Mouse (Mus musculus) midbrain, embryonic 14.5 days (tissue): ENCODE data around the gene Crabp1. TPM values are rescaled to one million over a fixed set of nuclear protein-coding genes. Genes with fewer than 3 reads are reported as not detected.
A peak's percentile ranks its signal among the peaks of the same experiment; 100 is the strongest.

ENCODE experiments used
- ATAC-seq: fragments of 200-750 bp; cut with Nextera tagmentation; 2 replicates; pipeline ENCODE4 v1.8.0; 2017; ENCODE audit warnings: moderate number of reproducible peaks, moderate library complexity; ENCODE audit not compliant: low FRiP score, low TSS enrichment
- DNase-seq: peaks from one replicate; pipeline ENCODE4 v3.0.0-alpha.2; 2015
- H3K27ac ChIP-seq: fragments of 300-500 bp; sonication (generic); replicated peaks from 2 replicates; pipeline ENCODE4 v1.5.1; 2014; ENCODE audit warnings: mild to moderate bottlenecking, low read depth, low read length, moderate library complexity
- H3K27me3 ChIP-seq: fragments of 300-500 bp; sonication (generic); 2 replicates; pipeline ENCODE4 v1.6.1; 2014; ENCODE audit warnings: low read length, control low read depth, mixed read lengths; ENCODE audit not compliant: control insufficient read depth, insufficient read depth
- H3K36me3 ChIP-seq: fragments of 300-500 bp; sonication (generic); 2 replicates; pipeline ENCODE4 v1.6.1; 2014; ENCODE audit warnings: low read length, control low read depth; ENCODE audit not compliant: control insufficient read depth, insufficient read depth
- H3K4me1 ChIP-seq: fragments of 300-500 bp; sonication (generic); 2 replicates; pipeline ENCODE4 v1.6.1; 2014; ENCODE audit warnings: mild to moderate bottlenecking, antibody characterized with exemption, low read length, control low read depth; ENCODE audit not compliant: control insufficient read depth, insufficient read depth
- H3K4me2 ChIP-seq: fragments of 300-500 bp; sonication (generic); 2 replicates; pipeline ENCODE4 v1.6.1; 2014; ENCODE audit warnings: mild to moderate bottlenecking, low read length, moderate library complexity
- H3K4me3 ChIP-seq: fragments of 300-500 bp; sonication (generic); replicated peaks from 2 replicates; pipeline ENCODE4 v1.5.1; 2014; ENCODE audit warnings: low read depth, low read length
- H3K9ac ChIP-seq: fragments of 300-500 bp; sonication (generic); replicated peaks from 2 replicates; pipeline ENCODE4 v1.6.1; 2014; ENCODE audit warnings: mild to moderate bottlenecking, low read length, moderate library complexity
- H3K9me3 ChIP-seq: fragments of 300-500 bp; sonication (generic); 2 replicates; pipeline ENCODE4 v1.6.1; 2016; ENCODE audit warnings: low read length, control low read depth, mixed read lengths; ENCODE audit not compliant: control insufficient read depth
- WGBS: fragments of 180-500 bp; shearing (Covaris S2); extraction: QIAGEN DNeasy Blood & Tissue Kit; methylation state at CpG from one replicate; pipeline ENCODE4 v1.1.7; 2014; 5-methylcytosine and 5-hydroxymethylcytosine counted together
- polyA plus RNA-seq: library from polyadenylated mRNA; unstranded; fragments of >200 nt; fragmentation: Nextera tagmentation; extraction: Ambion mirVana; gene quantifications from 2 replicates; pipeline ENCODE4 v1.2.1, GENCODE M21; 2014

Crabp1 gene
- polyA plus RNA-seq, 1 experiment from 2014 or later, result 35.1 TPM

GRCm38 (mm10) chr9:54752944-54753295 is 11.6 kb upstream of the Crabp1 start:
- H3K4me1 ChIP-seq, result peaks cover 9% of the 10 kb centered on the region
- no peak overlapping the region for H3K27ac ChIP-seq

GRCm38 (mm10) chr9:54759592-54759991 is 5.0 kb upstream of the Crabp1 start:
- peaks cover 4% of the 10 kb centered on the region for H3K4me1 ChIP-seq
- no peaks in the 10 kb centered on the region for H3K36me3 ChIP-seq
- H3K4me2 ChIP-seq, result no peak overlapping the region
- no peak overlapping the region for H3K4me3 ChIP-seq
- DNase-seq (no peak), ATAC-seq (no peak)
- H3K27me3 ChIP-seq, result peaks cover 20% of the 10 kb centered on the region
- H3K27ac ChIP-seq, result no peak overlapping the region
- no peak overlapping the region for H3K9ac ChIP-seq
- no peaks in the 10 kb centered on the region for H3K9me3 ChIP-seq
- 12% methylated on average over 6 of the region's 6 CpGs for WGBS

More at GRCm38 (mm10) chr9:54752944-54753295, 11.6 kb upstream of the Crabp1 start:
- no peaks in the 10 kb centered on the region for H3K36me3 ChIP-seq
- peak overlapping the region; percentile 11; the same call in 1 of the 2 replicates for H3K4me2 ChIP-seq
- no peak for DNase-seq
- ATAC-seq, result no peak
- no peak overlapping the region for H3K9ac ChIP-seq
- no peaks in the 10 kb centered on the region for H3K9me3 ChIP-seq
- no peak overlapping the region for H3K4me3 ChIP-seq
- WGBS, result 46% methylated on average over 11 of the region's 11 CpGs
- H3K27me3 ChIP-seq, result no peaks in the 10 kb centered on the region

DNA sequence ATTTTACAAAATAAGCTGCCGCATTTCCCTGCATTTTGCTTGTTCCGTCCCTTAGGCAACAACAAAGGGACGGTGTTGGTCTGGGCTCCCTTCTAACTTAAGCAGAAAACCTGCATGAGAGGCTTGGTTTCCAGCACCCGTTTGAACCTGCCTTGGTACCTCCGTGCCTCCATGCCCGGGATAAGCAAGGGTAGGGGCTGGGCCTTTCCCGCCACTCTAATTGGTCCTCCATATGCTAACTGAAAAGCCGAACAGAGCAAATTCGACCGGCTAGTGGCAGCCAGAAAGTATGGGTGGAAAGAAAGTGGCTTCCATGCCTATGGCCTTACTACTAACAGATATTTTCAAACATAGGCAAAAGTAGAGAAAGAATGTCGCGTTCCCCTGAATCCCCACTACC is 457 bp upstream of the Crabp1 start:
- H3K36me3 ChIP-seq, result no peaks in the 10 kb centered on the region
- H3K27me3 ChIP-seq, result peaks cover 43% of the 10 kb centered on the region
- DNase-seq (no peak), ATAC-seq (no peak)
- no peak overlapping the region for H3K27ac ChIP-seq
- H3K9me3 ChIP-seq, result no peaks in the 10 kb centered on the region
- peak overlapping the region; percentile 59; the same call in 1 of the 2 replicates for H3K4me2 ChIP-seq
- H3K4me1 ChIP-seq, result peaks cover 17% of the 10 kb centered on the region
- H3K9ac ChIP-seq, result no peak overlapping the region
- peak overlapping the region; percentile 37; the same call in 1 of the 2 replicates for H3K4me3 ChIP-seq
- 20% methylated on average over 12 of the region's 12 CpGs for WGBS

- H3K27ac ChIP-seq, result no peak overlapping the region
- peaks cover 15% of the 10 kb centered on the region for H3K4me1 ChIP-seq
- peaks cover 43% of the 10 kb centered on the region for H3K27me3 ChIP-seq
- WGBS, result under 1% methylated on average over 41 of the region's 41 CpGs
- H3K9ac ChIP-seq, result peak overlapping the region; percentile 1; the same call in 1 of the 2 replicates
- peak overlapping the region; percentile 59 for H3K4me2 ChIP-seq
- ATAC-seq, result no peak
- no peaks in the 10 kb centered on the region for H3K9me3 ChIP-seq
- DNase-seq, result peak; percentile 60
- H3K36me3 ChIP-seq, result no peaks in the 10 kb centered on the region
- H3K4me3 ChIP-seq, result peak overlapping the region; percentile 37
Measured at GRCm38 (mm10) chr9:54765336-54766085, 963 bp downstream of the Crabp1 start.

DNA sequence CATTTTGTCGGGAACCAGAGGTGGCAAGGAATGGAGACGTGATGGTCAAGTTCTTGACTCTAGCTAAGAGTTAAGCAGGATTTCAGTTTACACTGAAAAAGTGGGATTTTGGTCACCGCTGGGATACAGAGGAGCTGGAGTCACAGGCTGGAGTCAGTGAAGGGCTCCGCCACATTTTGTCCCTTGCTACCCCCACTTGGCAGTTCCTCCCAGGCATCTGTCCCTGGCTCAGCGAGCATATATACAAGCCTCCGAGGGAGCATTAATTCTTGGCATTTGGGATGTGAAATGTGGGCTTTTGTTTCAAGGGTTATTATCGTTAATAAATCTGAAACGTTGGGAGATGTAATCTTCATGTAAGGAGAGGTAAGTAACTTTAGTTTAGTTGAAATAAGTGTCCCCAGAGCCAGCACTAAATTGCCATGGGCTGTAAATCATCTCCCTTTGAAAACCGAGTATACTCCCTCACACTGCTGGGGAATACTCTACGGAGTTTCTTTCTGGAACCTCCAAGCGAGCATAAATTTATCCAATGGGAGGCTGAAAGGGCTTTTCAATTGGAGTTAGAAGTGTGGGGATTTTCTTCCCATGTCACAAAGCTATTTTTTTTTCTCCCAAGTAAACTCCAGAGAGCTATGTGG is 5.7 kb downstream of the Crabp1 start:
- Histone ChIP-seq H3K36me3 (no peaks in the 10 kb centered on the region), H3K27ac (no peak overlapping the region), H3K4me3 (no peak overlapping the region), H3K9me3 (no peaks in the 10 kb centered on the region), H3K9ac (no peak overlapping the region), H3K27me3 (peaks cover 17% of the 10 kb centered on the region), H3K4me1 (peaks cover 7% of the 10 kb centered on the region), H3K4me2 (peak overlapping the region; percentile 9; the same call in 1 of the 2 replicates)
- WGBS, result 55% methylated on average over 11 of the region's 11 CpGs
- ATAC-seq, result no peak
- no peak for DNase-seq

DNA sequence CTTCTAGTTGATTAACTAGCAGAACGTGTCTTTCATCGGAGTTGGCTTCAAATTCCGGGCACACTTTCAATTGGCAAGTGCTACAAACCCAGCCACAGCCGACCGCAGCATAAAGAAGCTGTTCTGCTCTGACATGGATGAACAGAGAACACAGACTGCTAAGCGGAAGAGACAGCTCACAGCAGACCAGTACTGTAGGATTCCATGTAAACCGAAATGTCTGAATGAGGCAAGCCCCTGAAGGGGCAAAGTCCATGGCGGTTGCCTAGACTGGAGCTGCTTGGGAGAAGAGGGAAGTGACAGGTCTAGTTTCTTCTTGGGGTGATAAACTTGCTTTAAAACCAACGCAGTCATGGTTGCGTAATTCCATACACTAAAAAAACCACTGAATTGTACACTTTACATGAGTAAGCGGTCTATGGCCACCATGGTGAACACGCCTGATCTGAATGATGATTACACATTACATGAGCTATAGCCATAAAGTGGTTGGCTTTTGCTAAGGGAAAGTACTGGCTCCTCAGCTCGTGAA is 12.0 kb downstream of the Crabp1 start:
- ATAC-seq (no peak), DNase-seq (no peak)
- Histone ChIP-seq H3K9me3 (no peaks in the 10 kb centered on the region), H3K4me2 (no peak overlapping the region), H3K27ac (no peak overlapping the region), H3K4me1 (no peaks in the 10 kb centered on the region), H3K36me3 (no peaks in the 10 kb centered on the region), H3K27me3 (no peaks in the 10 kb centered on the region), H3K4me3 (no peak overlapping the region), H3K9ac (no peak overlapping the region)
- WGBS, result 86% methylated on average over 13 of the region's 13 CpGs

DNA sequence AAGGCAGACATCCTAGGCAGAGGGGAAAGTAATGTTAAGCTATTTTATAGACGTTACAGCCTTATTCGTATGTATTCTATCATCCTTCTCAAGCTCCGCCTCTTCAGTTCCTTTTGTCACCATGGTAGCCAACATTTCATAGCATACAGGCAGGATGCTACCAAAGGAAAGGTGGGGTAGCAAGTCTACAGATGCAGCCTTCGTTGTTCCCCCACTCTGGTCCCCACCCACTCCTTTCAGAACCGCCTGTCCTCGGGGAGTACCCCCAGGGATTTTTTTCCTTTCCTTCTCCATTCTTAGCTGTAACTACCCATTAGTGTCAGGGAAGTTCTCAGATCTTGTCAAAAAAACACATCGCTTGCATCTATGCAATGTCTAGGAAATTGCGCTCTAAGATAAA is 14.7 kb downstream of the Crabp1 start:
- no peak overlapping the region for H3K9ac ChIP-seq
- H3K36me3 ChIP-seq, result no peaks in the 10 kb centered on the region
- H3K27ac ChIP-seq, result no peak overlapping the region
- H3K4me3 ChIP-seq, result no peak overlapping the region
- no peak for ATAC-seq
- H3K4me1 ChIP-seq, result no peaks in the 10 kb centered on the region
- H3K27me3 ChIP-seq, result no peaks in the 10 kb centered on the region
- 78% methylated on average over 8 of the region's 8 CpGs for WGBS
- no peak overlapping the region for H3K4me2 ChIP-seq
- no peaks in the 10 kb centered on the region for H3K9me3 ChIP-seq
- no peak for DNase-seq

DNA sequence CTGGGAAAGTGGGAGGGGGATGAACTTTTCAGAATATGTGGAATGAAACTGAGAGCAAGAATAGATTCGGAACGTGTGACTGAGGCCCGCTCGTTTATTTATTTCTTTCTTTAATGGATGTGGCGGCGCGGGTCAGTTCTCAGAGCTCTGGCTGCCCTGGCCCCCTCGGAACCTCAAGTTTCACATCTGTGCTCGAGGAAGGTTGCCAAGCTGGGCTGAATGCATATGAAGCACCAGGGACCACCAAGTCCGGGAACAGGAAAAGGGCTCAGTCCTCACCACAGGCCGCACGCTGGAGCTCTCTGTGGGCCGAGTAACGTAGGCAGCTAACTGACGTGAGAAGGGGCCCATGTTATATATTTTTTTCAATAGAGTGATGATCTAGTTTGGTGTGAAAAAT is 18.0 kb downstream of the Crabp1 start:
- 71% methylated on average over 15 of the region's 15 CpGs for WGBS
- DNase-seq, result no peak
- no peak overlapping the region for H3K27ac ChIP-seq
- no peaks in the 10 kb centered on the region for H3K9me3 ChIP-seq
- ATAC-seq, result no peak
- H3K36me3 ChIP-seq, result no peaks in the 10 kb centered on the region
- H3K4me1 ChIP-seq, result no peaks in the 10 kb centered on the region
- no peak overlapping the region for H3K4me3 ChIP-seq
- no peak overlapping the region for H3K4me2 ChIP-seq
- no peaks in the 10 kb centered on the region for H3K27me3 ChIP-seq
- H3K9ac ChIP-seq, result no peak overlapping the region
